Mouse (Mus musculus): ENCODE data around the gene Vangl2. TPM values are rescaled to one million over a fixed set of nuclear protein-coding genes. Genes with fewer than 3 reads are reported as not detected.

Vangl2 gene
- polyA plus RNA-seq, 1 experiment from 2014 or later: 24.7 TPM

DNA sequence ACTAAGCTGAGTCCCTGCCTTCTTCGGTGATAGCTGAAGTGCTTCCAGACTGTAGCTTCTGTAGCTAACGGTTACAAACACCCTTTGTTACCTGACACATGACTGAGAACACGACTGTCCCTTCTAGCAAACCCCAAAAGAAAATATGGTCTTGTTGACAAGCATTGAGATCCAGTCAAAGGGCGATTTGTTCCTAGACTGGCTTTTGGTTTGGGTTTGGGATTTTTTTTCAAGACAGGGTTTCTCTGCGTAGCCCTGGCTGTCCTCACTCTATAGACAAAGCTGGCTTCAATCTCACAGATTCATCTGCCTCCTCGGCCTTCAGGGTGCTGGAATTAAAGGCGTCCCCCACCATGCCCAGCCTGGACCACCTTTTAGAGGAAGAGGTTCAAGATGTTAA, 31.5 kb downstream of the Vangl2 start:
- Histone ChIP-seq H3K4me3 (no peak overlapping the region), H3K4me1 (no peaks in the 10 kb centered on the region), H3K36me3 (peaks cover 4% of the 10 kb centered on the region), H3K27ac (no peak overlapping the region), H3K27me3 (no peaks in the 10 kb centered on the region), H3K9me3 (no peaks in the 10 kb centered on the region), H3K4me2 (replicated peaks) (no peak overlapping the region), H3K9ac (no peak overlapping the region)
- WGBS: 72% methylated on average over 7 of the region's 7 CpGs
- ATAC-seq (ENCODE audit: insufficient number of reproducible peaks, insufficient read depth, low FRiP score, low TSS enrichment): no peak

DNA sequence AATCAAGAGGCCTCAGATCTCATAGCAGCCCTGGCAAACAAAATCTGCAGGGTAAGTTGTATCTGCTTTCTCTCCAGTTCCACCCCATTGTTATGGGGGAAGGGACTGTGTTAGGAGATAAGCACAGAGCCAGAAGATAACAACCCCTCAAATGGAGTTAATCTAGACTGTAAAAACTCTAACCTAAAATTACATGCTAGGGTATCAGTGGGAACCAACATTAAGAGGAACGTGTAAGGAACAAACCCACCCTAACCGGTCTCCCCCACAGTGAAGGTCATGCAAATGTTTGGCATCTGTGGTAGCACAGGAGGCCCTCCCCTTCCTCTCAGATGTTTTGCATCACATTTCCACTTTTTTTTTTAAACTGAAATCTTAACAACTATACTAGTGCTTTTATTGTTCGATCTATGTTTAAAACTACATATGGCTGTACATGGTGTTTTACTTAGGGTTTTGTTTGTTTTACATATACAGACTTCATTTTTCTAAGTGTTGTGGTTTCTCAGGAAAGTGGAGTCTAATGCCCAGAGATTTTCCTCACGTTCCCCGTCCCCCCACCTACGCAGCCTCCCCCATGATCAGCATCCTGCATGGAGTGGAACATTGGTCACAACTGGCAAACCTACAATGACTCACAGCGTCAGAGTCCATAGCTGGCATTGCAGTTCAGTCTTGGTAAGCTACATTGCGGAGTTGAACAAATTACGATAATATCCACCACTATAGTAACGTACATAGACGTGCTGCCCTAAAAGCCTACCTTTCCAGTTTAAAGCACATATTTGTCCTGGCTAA, 33.1 kb downstream of the Vangl2 start:
- H3K27me3 ChIP-seq: no peaks in the 10 kb centered on the region
- H3K4me3 ChIP-seq: no peak overlapping the region
- H3K9ac ChIP-seq: no peak overlapping the region
- H3K4me2 ChIP-seq (replicated peaks): no peak overlapping the region
- no peaks in the 10 kb centered on the region for H3K4me1 ChIP-seq
- ATAC-seq (ENCODE audit: insufficient number of reproducible peaks, insufficient read depth, low FRiP score, low TSS enrichment): no peak
- no peaks in the 10 kb centered on the region for H3K9me3 ChIP-seq
- no peak overlapping the region for H3K27ac ChIP-seq
- WGBS: 85% methylated on average over 11 of the region's 11 CpGs
- no peaks in the 10 kb centered on the region for H3K36me3 ChIP-seq

DNA sequence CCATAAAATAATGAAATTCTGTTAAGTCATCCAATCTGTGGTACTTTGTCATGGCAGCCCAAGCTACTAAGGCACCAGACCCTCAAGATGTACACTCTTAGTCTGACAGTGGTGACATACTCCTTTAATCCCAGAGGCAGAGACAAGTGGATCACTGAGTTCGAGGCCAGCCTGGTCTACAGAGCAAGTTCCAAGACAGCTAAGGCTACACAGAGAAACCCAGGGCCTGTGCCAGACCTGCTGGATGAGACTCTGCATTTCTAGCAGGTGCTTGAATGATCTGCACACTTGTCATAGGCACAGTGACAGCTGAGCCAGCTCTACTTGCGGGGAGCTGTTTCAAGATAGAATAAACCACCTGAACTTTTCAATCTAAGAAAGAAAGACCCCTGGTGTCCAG, 33.7 kb downstream of the Vangl2 start:
- no peak for ATAC-seq (ENCODE audit: insufficient number of reproducible peaks, insufficient read depth, low FRiP score, low TSS enrichment)
- 89% methylated on average over 2 of the region's 2 CpGs for WGBS

DNA sequence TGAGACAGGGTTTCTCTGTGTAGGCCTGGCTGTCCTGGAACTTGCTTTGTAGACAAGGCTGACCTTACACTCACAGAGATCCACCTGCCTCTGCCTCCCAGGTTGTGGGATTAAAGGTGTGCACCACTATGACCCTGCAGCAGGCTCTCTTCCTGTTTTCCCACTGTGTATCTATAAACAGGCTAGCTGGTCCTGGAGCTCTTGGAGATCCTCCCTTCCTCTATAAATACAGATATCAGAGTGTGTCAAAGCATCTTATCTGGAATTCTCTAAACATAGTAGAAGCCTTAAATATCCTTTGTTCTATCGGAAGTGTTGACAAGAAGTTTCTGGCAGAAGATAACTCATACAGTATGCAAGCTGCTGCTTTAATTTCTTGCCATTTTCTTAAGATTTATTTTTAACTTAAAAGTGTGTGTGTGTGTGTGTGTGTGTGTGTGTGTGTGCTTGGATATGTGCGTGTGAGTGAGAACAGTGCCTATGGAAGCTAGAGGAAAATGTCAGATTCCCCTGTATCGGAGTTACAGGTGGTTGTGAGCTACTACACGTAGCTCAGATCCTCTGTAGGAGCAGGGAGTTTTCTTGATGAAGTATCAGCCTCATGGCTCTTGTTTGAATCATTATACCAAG, 35.2 kb downstream of the Vangl2 start:
- 80% methylated on average over 4 of the region's 4 CpGs for WGBS
- H3K4me1 ChIP-seq: no peaks in the 10 kb centered on the region
- ATAC-seq (ENCODE audit: insufficient number of reproducible peaks, insufficient read depth, low FRiP score, low TSS enrichment): no peak
- H3K4me2 ChIP-seq (replicated peaks): no peak overlapping the region
- H3K27ac ChIP-seq: no peak overlapping the region
- H3K27me3 ChIP-seq: no peaks in the 10 kb centered on the region
- 0 out of 2 replicates have a peak, but pooled peaks cover 3% of the 10 kb centered on the region for H3K9me3 ChIP-seq
- H3K9ac ChIP-seq: no peak overlapping the region
- no peak overlapping the region for H3K4me3 ChIP-seq
- H3K36me3 ChIP-seq: no peaks in the 10 kb centered on the region

More for the DNA sequence above, 33.7 kb downstream of the Vangl2 start:
- no peak overlapping the region for H3K27ac ChIP-seq
- H3K9me3 ChIP-seq: no peaks in the 10 kb centered on the region
- H3K9ac ChIP-seq: no peak overlapping the region
- no peak overlapping the region for H3K4me2 ChIP-seq (replicated peaks)
- no peak overlapping the region for H3K4me3 ChIP-seq
- H3K27me3 ChIP-seq: no peaks in the 10 kb centered on the region
- H3K4me1 ChIP-seq: no peaks in the 10 kb centered on the region
- H3K36me3 ChIP-seq: no peaks in the 10 kb centered on the region

DNA sequence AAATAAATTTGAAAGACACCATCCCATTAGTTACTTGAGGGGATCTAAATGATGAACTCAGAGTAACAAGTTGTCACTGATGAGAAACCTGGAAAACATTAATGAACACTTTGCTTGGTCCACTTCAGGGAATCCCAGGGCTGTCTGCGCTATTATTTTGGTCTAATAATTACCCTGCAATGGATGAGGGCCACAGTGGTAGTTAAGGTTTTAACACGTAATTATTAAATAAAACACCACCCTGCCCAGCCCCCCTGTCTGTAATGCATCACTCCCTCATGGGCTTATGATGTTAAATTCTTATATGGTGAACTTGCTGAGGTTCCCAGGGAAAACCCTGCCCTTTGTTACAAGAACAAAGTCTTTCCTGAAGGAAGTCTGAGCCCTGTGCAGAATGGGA, 36.4 kb downstream of the Vangl2 start:
- no peak overlapping the region for H3K4me3 ChIP-seq
- H3K9ac ChIP-seq: no peak overlapping the region
- H3K27ac ChIP-seq: no peak overlapping the region
- H3K27me3 ChIP-seq: no peaks in the 10 kb centered on the region
- no peaks in the 10 kb centered on the region for H3K36me3 ChIP-seq
- no peak overlapping the region for H3K4me2 ChIP-seq (replicated peaks)
- 0 out of 2 replicates have a peak, but pooled peaks cover 3% of the 10 kb centered on the region for H3K9me3 ChIP-seq
- ATAC-seq (ENCODE audit: insufficient number of reproducible peaks, insufficient read depth, low FRiP score, low TSS enrichment): no peak
- WGBS: 78% methylated on average over 2 of the region's 2 CpGs
- no peaks in the 10 kb centered on the region for H3K4me1 ChIP-seq

DNA sequence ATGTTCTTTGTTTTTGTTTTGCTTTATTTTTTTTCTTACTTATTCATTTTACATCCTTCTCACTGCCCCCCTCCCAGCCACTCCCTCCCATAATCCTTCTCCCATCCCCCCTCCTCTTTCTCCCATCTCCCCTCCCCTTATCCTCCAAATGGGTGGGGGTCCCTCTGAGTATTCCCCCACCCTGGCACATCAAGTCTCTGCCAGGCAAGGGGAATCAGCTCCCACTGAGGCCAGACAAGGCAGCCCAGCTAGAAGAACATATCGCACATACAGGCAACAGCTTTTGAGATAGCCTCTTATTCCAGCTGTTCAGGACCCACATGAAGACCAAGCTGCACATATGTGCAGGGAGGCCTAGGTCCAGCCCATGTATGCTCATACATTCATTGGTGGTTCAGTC, 44.1 kb downstream of the Vangl2 start:
- H3K27ac ChIP-seq: no peak overlapping the region
- H3K4me2 ChIP-seq (replicated peaks): no peak overlapping the region
- 97% methylated on average over 1 of the region's 1 CpGs for WGBS
- no peak for ATAC-seq (ENCODE audit: insufficient number of reproducible peaks, insufficient read depth, low FRiP score, low TSS enrichment)
- 0 out of 2 replicates have a peak, but pooled peaks cover 3% of the 10 kb centered on the region for H3K9me3 ChIP-seq
- H3K27me3 ChIP-seq: no peaks in the 10 kb centered on the region
- H3K4me3 ChIP-seq: no peak overlapping the region
- no peak overlapping the region for H3K9ac ChIP-seq
- no peaks in the 10 kb centered on the region for H3K36me3 ChIP-seq
- no peaks in the 10 kb centered on the region for H3K4me1 ChIP-seq

DNA sequence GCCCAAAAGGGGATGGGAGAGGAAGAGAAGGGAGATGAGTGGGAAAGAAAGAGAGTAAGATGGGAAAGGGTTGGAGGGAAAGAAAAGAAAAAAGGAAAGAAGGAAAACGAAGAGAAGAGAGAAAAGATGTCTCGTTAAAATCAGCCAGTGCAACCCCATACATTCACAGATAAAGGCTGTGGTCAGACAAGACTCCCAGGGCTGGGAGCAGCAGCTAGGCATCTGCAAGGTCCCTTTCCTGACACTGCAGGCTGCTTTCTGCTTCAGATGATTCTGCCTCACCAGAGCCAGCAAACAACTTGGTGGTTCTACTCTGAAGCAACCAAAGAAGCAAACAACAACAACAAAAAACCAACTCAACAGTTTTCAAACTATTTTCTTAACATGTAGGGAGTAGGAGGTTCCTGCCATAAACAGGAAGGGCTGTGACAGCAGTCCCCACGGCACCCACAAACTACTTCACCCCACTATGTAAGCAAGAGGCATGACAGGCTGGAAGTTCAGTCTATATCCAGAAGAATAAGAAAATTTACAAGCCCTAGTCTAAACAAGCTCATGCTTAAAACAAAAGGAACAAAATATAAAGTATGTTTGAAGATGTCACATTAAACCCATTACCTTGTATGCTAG, 44.8 kb downstream of the Vangl2 start:
- no peaks in the 10 kb centered on the region for H3K36me3 ChIP-seq
- H3K4me3 ChIP-seq: no peak overlapping the region
- H3K4me1 ChIP-seq: no peaks in the 10 kb centered on the region
- H3K27me3 ChIP-seq: no peaks in the 10 kb centered on the region
- no peak overlapping the region for H3K9ac ChIP-seq
- no peak for ATAC-seq (ENCODE audit: insufficient number of reproducible peaks, insufficient read depth, low FRiP score, low TSS enrichment)
- 0 out of 2 replicates have a peak, but pooled peaks cover 3% of the 10 kb centered on the region for H3K9me3 ChIP-seq
- no peak overlapping the region for H3K4me2 ChIP-seq (replicated peaks)
- WGBS: 74% methylated on average over 3 of the region's 3 CpGs
- H3K27ac ChIP-seq: no peak overlapping the region

DNA sequence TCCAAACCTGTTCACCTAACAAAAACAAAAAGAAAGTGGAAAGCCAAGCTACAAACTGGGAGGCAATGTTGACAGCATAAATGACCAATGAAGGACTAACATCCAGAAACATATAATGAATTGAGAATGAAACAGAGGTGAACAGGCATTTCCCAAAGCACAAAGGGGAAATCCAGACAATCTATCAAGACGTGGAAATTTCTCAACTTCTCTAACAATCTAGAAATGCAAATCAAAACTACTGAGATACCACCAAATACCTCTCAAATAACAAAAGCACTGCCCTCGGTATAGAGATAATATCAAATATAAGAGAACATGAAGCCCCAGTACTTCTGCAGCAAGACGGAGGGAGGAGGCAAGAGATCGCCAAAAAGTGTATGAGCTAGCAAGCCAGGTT, 45.5 kb downstream of the Vangl2 start:
- Histone ChIP-seq H3K9me3 (no peaks in the 10 kb centered on the region), H3K9ac (no peak overlapping the region), H3K36me3 (no peaks in the 10 kb centered on the region), H3K4me3 (no peak overlapping the region), H3K27ac (no peak overlapping the region), H3K27me3 (no peaks in the 10 kb centered on the region), H3K4me2 (replicated peaks) (no peak overlapping the region), H3K4me1 (no peaks in the 10 kb centered on the region)
- 64% methylated on average over 4 of the region's 4 CpGs for WGBS
- no peak for ATAC-seq (ENCODE audit: insufficient number of reproducible peaks, insufficient read depth, low FRiP score, low TSS enrichment)

DNA sequence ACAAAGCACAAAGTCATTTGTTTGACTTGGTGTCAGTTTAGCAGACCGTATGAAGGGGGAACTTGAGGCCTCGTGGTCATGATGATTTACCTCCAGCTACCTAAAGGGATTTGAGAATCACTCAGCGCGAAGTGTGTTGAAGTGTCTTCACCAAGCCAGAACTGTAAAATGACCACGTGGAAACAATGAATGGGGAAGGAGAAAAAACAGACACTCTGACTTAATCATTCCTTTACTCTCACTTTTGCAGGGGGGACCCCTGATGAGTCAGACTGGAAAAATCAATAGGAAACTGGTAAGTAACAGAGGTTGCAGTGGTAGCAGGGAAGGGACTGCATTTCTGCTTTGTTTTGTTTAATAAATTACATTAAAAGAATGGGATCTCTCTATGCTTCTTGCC, 46.1 kb downstream of the Vangl2 start:
- Histone ChIP-seq H3K9ac (no peak overlapping the region), H3K4me1 (no peaks in the 10 kb centered on the region), H3K4me2 (replicated peaks) (no peak overlapping the region), H3K27me3 (no peaks in the 10 kb centered on the region), H3K36me3 (no peaks in the 10 kb centered on the region), H3K4me3 (no peak overlapping the region), H3K27ac (no peak overlapping the region), H3K9me3 (no peaks in the 10 kb centered on the region)
- no peak for ATAC-seq (ENCODE audit: insufficient number of reproducible peaks, insufficient read depth, low FRiP score, low TSS enrichment)
- 72% methylated on average over 5 of the region's 5 CpGs for WGBS

DNA sequence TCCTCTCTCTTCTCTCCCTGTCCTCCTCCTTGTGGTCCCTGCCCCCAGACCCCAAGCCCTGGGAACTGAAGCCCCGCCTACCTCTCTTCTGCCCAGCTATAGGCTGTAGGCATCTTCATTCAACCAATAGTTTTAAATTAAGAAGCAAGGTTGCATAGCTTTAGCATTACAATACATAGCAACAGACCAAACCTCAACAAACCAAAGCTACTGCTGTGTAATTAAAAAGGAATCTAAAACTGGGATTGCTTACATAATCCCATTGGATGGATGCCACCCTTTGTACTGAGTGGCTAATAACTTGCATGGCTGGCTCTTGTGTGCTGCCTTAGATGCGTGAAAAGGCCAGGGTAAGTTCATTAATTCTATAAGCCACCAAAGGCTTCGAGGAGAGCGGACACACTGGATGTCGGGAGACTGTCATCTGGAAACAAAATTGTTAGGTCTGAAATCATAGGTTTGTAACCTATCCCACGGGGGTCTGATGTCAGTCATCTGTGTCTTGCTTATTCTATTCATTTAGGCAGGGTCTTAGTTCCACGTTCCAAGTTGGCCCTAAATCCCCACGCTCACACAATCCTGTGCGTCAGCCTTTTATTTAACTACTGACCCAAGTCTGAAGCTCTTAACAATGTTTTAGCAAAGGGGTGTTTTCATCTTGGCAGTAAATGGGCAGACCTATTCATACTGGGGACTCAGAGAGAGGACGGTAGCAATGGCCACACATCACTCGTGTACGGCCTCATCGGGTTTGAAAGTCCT, 48.1 kb downstream of the Vangl2 start:
- ATAC-seq (ENCODE audit: insufficient number of reproducible peaks, insufficient read depth, low FRiP score, low TSS enrichment): no peak
- Histone ChIP-seq H3K36me3 (no peaks in the 10 kb centered on the region), H3K9ac (no peak overlapping the region), H3K27ac (no peak overlapping the region), H3K4me3 (no peak overlapping the region), H3K27me3 (no peaks in the 10 kb centered on the region), H3K4me2 (replicated peaks) (no peak overlapping the region), H3K4me1 (no peaks in the 10 kb centered on the region), H3K9me3 (no peaks in the 10 kb centered on the region)
- WGBS: 86% methylated on average over 13 of the region's 13 CpGs

DNA sequence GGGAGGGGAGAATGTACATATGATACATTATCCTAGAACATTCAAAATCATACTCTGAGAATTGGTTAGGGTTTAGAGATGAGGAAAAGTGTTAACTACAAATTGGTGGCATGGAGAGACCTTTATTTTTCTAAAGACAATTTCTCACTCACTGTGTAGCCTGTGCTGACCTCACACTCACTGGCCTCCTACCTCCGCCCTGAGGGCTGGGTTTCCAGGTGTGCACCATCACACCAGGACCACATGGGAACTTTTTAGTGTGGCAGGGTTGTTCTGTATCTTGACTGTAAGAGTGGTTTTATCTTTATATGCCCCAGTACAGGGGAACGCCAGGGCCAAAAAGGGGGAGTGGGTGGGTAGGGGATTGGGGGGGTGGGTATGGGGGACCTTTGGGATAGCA, 50.4 kb downstream of the Vangl2 start:
- 93% methylated on average over 2 of the region's 2 CpGs for WGBS
- H3K27me3 ChIP-seq: no peaks in the 10 kb centered on the region

More for the DNA sequence above, 50.4 kb downstream of the Vangl2 start:
- Histone ChIP-seq H3K4me1 (no peaks in the 10 kb centered on the region), H3K27ac (no peak overlapping the region), H3K4me2 (replicated peaks) (no peak overlapping the region), H3K9ac (no peak overlapping the region), H3K4me3 (no peak overlapping the region), H3K9me3 (no peaks in the 10 kb centered on the region), H3K36me3 (no peaks in the 10 kb centered on the region)
- no peak for ATAC-seq (ENCODE audit: insufficient number of reproducible peaks, insufficient read depth, low FRiP score, low TSS enrichment)
